Mouse (Mus musculus) adrenal gland, postnatal 10 days (tissue): ENCODE measurements around the gene Cog5. TPM values are rescaled to one million over a fixed set of nuclear protein-coding genes. Genes with fewer than 3 reads are reported as not detected.
A peak's percentile ranks its signal among the peaks of the same experiment; 100 is the strongest.

Experiments used
- DNase-seq: peaks from one replicate; pipeline ENCODE4 v3.0.0; 2021; ENCODE audit warnings: mixed read lengths
- total RNA-seq, 2 experiments: library from RNA; stranded (reverse); gene quantifications; 2 replicates each; pipeline ENCODE4 v1.2.3; 2021

The Cog5 gene
- total RNA-seq, 2 experiments from 2014 or later: 33.7 to 40.9 TPM

DNA sequence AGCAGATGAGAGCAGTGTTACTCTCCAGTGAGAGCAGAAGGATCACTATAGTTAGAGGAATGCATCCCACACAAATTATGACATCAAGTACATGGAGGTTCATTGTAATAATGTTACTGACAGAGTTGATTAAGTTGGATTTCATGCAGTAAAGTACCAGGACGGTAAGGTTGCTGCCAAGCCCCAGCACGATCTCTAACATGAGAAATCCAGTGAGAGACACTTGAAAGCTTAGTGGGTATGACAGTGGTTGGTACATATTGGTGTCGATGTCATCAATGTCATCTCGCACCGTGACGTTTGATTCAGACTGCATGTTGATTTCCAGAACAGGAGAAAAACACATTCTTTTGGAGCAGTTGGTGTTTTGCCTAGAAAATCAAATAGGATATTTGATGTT lies 55.0 kb downstream of the Cog5 start:
- no peak for DNase-seq

GRCm38 (mm10) chr12:31712233-31712632 lies 57.6 kb downstream of the Cog5 start:
- no peak for DNase-seq

DNA sequence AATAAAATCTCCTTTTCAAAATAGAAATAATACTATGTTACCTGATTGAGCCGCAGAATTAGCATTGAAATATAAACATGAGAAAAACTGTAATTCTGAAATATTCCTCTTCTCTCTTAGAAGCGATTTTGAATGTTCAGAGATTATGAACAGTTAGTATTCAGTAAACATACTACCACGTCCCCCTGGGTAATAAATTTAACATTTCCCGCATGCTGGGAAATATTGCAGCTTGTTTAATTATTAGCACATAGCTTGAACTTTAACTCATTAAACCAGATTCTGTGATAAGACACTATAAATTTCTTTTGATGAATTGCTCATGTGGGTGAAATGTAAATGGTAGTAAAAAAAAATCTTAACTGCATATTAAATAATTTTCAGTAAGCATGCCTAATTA lies 58.1 kb downstream of the Cog5 start:
- no peak for DNase-seq

- DNase-seq: peak; percentile 7
Measured at GRCm38 (mm10) chr12:31713600-31713999, 58.9 kb downstream of the Cog5 start, which contains the start of gene Gpr22. Gpr22 (minus strand) TSS chr12:31713947.

- DNase-seq: no peak
Measured at GRCm38 (mm10) chr12:31714070-31714469, 59.4 kb downstream of the Cog5 start.

DNA sequence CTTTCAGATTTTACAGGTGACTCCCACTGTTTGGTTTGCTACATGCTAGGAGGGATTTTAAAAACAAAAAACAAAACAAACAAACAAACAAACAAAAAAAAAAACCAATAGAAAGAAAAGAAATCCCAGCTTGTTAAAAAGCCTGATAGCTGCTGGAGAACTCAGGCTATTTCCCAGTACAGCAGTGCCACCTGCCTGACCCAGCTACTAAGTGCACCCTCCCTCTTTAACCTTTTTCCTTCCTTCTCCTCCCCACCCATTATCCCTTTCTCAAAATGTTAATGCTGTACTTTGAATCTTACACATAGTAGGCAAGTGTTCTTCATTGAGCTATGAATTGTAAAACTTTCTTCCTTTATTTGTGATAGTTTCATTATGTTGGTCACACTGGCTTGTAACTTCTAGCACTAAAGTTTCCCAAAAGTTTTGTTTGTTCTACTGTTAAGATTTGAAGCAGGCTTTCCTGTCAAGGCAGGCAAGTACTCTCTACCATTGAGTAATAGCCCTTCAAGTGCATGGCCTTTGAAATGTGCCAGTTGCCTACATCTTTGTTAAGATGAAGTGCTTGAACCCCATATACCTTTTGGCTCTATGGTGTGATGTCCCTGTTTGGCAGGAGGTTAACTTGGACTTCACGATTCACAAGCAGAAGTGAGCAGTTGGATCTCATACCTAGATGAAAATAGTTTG lies 65.1 kb downstream of the Cog5 start:
- no peak for DNase-seq

DNA sequence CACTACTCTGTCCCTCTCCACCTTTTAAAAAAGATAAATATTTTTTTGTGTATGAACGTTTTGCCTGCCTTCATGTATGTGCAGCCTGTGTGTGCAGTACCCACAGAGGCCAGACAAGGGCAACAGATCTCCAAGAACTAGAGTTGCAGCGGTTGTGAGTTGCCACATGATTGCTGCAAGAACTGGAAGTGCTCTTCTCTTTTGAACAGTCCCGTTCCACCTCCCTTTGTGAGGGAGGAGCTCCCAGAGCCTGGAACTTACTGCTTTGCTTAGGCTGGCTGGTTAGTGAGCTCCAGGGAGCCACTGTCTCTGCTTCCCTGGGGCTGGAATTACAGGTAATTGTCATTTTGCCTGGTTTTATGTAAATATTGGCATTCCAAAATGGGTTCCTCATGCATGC lies 69.9 kb downstream of the Cog5 start:
- DNase-seq: no peak

DNA sequence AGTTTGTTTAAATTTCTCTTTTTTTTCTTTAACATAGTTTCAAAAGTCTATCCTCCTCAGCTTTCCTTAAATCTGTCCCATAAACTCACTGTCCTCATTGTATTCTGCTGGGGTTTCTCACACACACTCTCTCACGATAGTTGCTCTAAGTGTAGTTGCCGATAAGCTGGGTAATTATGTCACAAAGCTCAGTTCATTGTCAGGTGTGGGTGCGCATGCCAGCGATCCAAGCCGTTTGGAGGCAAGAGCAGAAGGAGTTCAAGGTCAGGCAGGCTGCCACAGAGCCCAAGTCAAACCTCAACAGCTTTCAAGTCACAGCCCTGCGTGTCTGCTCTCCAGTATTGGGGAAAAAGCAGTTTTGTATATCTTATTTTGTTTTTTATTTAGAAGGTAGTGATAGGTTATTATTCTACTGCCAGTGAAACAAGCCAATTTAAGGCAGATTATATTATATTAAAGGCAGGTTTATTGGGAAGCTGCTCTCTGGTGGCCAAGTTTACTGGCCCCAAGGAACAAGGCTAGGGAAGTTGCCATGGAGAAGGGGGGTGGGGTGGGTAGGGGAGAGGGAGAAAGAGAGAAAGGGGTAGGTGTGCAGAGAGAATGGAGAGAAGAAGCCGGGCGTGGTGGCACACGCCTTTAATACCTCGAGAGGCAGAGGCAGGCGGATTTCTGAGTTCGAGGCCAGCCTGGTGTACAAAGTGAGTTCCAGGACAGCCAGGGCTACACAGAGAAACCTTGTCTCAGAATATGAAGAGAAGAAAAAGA lies 71.0 kb downstream of the Cog5 start:
- peak; percentile 24 for DNase-seq

DNA sequence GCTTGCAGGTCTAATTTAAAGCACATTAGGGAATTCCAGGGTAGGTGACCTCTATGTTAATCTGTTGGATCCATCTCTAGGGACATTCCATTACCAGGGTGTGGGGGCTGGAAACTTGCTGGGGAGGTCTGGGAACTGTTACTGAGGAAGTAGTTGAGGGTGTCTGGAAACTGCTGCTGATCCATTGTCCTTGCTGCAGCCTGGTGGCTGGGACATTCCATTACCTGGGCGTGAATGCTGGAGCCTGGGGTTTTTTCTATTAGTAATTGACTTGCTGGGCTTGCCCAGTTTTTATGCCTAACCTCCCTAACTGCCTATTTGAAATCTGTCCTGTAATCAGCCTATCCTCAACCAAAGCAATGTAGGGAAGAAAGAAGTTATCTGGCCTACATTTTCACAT lies 72.0 kb downstream of the Cog5 start:
- DNase-seq: no peak

- DNase-seq: no peak
Measured at GRCm38 (mm10) chr12:31730126-31730525, 75.5 kb downstream of the Cog5 start.

GRCm38 (mm10) chr12:31734616-31735015 lies 79.9 kb downstream of the Cog5 start:
- DNase-seq: no peak

- no peak for DNase-seq
Measured at GRCm38 (mm10) chr12:31747301-31747700, 92.6 kb downstream of the Cog5 start.

DNA sequence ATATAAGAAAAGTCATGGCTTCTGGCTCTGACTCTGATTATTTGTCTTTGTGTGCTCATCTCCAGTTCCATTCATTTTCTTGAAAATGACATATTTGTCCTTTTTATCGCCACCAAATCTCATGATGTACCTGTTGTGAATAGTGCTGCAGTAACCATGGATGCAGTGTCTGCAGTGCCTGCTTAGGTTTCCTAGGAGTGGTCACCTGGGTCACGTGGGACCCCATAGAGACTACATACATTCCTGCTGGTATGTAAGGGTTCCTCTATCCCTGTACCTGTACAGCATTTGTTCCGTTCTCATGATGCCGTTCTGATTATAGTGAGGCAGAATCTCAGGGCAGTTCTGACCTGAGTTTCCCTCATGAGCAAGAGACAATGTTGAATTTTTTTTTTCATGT lies 95.2 kb downstream of the Cog5 start:
- no peak for DNase-seq

- no peak for DNase-seq
Measured at GRCm38 (mm10) chr12:31754465-31754864, 99.8 kb downstream of the Cog5 start.

DNA sequence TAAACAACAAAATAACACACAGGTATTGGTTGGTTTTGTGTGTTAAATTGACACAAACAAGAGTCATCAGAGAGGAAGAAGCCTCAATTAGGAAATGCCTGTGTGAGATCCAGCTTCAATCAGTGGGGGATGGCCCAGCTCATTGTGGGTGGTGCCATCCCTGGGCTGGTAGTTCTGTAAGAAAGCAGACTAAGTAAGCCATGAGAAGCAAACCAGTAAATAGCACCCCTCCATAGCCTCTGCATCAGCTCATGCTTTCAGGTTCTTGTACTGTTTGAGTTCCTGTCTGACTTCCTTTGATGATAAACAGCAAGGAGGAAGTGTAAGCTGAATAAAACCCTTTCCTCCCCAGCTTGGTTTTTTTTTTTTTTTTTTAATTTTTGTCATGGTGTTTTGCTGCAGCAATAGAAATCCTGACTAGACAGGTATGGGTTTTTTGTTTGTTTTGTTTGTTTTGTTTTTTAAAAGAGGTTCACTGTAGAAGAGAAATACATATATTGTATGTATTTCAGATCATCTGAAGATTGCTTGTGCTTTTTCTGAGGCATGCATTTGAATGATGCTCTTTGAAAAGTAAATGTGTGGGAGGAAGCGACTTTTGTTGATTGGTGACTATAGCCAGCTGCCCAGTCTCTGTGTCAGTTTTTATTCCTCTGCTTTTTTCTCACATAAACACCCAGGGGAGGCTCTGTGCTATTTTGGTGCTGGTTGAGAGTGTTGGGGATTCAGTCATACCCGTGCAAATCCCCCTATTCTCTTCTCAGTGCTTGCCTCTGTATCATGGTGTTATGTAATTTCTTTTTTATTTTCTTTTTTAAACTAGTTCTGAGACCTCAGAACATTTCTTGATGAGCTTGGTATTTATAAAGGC lies 101.5 kb downstream of the Cog5 start:
- DNase-seq: no peak

GRCm38 (mm10) chr12:31773612-31774011 lies 118.9 kb downstream of the Cog5 start:
- no peak for DNase-seq

DNA sequence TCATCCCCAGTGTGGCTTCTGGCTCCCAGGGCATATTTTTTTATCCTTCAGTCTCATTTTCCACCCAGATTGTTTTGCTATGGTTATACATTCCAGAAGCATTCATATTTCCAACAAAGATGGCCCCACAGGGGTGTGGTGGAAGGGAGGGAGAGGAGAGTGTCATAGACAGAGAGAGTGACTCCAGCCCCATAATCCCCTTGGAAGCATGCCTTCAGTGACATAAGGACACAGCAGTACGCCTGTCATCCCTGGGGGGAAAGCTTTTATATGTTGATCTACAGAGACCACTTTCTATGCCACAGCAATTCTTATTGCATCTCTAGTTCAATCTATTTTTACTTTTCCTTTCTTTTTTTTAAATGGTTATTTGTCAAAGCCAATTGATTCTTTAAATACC lies 129.6 kb downstream of the Cog5 start:
- DNase-seq: no peak

DNA sequence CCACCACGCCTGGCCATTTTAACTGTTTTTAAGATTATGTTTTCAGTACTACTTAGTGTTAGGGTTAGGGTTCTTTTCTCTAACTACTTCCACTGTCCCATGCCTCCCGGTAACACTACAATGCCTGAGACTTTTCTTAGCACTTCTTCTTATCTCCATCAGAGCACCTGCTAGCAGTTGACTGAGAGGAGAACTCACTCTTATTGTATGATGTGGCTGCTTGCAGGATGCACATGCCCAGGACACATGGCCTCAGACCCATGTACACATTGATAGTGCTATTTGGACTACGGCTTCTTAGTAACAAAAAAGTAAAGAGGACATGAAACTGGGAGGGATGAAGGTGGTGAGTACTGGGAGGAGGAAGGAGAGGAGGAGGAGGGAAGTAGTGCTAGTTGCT lies 133.9 kb downstream of the Cog5 start:
- DNase-seq: no peak

DNA sequence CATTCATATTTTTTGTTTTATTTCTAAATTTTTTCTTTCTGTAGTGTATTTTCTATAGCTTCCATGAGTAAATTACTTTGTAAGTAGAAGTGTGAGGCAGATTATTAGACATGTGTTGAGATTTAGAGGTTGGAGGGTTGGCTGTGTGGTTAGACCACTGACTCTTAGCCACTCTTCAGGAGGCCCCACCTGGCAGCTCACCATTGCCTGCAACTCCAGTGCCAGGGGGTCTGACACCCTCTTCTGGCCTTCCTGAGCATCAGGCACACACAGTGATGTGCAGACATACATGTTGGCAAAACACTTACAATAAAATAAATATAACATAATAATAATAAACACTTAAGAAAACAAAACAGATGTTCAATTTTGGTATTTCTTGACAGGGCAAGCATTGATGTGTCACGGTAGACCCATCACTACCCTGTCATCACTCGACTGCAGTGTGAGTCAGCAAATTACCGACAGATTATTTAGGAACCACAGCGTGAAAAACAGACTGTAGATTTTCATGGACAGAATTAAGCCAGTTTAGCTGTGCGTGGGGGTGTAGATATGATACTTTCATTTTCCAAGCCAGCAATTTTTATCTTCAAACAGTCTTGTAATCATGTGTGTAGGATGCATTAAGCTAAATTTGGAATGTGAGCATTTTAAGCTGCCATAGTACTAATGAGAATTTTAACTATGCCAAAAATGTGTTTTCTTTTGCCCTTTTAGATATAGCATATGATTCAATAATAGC lies 151.9 kb downstream of the Cog5 start:
- DNase-seq: no peak

DNA sequence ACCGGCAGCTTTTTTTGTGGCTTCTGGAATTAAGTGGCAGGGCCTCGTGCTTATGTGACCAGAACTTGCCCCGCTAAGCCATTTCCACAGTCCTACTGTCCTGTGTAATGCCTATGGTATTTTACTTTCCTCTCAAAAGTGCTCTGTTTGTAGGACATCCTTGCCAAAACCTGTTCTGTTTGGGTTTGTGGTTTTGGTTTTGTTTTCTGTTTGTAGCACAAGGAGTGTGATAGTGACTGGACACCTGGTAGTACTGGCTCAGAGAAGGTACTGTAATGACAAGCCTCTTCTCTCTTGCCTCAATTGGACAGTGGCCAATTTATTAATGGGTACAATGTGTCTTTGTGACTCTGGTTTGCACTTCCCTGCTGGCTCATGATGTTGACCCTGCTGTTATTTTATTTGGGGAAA lies 163.4 kb downstream of the Cog5 start:
- no peak for DNase-seq

- DNase-seq: no peak
Measured at GRCm38 (mm10) chr12:31819096-31819495, 164.4 kb downstream of the Cog5 start.

DNA sequence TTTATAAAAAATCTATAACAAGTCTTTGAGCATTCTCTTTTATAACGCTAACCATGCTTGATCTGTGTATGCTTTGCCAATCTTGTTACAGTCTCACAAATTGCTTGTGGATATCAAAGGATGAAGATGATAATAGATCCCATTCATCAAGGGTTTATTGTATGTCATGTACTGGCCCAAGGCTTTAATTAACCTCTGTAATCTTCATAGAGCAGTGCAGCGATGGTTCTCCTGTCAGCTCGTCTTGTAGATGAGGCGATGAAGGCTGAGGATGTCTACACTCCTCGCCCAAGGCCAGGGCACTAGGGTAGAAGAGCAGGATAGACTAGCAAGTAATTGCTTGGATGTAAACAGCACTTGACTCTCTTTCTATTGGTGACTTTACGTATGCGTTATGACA lies 164.9 kb downstream of the Cog5 start:
- DNase-seq: no peak
